Mouse (Mus musculus) spleen, adult 2 months (tissue): ENCODE results near the gene Zbtb44.

ENCODE experiments used
- CTCF ChIP-seq: fragments of 200-500 bp; IDR thresholded peaks from 2 replicates; pipeline ENCODE4 v1.5.1; 2011; ENCODE audit warnings: mild to moderate bottlenecking, inconsistent platforms; ENCODE audit not compliant: insufficient read depth, insufficient read length, insufficient replicate concordance; ENCODE audit errors: extremely low read depth
- POLR2A ChIP-seq: fragments of 200-500 bp; IDR thresholded peaks from 2 replicates; pipeline ENCODE4 v1.6.1; 2011; ENCODE audit warnings: low read depth, low read length, inconsistent platforms

GRCm38 (mm10) chr9:31073797-31074196, 43.4 kb downstream of the Zbtb44 start:
- TF ChIP-seq CTCF (no peak), POLR2A (no peak)
